Mouse (Mus musculus) monocyte, adult 5-6 weeks (primary cell): ENCODE measurements around the gene Wasf1. TPM values are rescaled to one million over a fixed set of nuclear protein-coding genes. Genes with fewer than 3 reads are reported as not detected.

ENCODE experiments used
- ATAC-seq: fragments of 153-309, 156-312 bp; replicated peaks from 2 replicates; pipeline ENCODE4 v1.8.0; 2017; ENCODE audit warnings: mild to moderate bottlenecking; ENCODE audit not compliant: low TSS enrichment, insufficient number of reproducible peaks, severe bottlenecking, poor library complexity, low FRiP score
- total RNA-seq: library from RNA; stranded (forward); fragments of 200-1000, 200-491, 200-594 nt; gene quantifications from 3 replicates; pipeline ENCODE4 v1.2.3, GENCODE M21; 2017

Gene Wasf1
- not detected in 3 replicates for total RNA-seq

DNA sequence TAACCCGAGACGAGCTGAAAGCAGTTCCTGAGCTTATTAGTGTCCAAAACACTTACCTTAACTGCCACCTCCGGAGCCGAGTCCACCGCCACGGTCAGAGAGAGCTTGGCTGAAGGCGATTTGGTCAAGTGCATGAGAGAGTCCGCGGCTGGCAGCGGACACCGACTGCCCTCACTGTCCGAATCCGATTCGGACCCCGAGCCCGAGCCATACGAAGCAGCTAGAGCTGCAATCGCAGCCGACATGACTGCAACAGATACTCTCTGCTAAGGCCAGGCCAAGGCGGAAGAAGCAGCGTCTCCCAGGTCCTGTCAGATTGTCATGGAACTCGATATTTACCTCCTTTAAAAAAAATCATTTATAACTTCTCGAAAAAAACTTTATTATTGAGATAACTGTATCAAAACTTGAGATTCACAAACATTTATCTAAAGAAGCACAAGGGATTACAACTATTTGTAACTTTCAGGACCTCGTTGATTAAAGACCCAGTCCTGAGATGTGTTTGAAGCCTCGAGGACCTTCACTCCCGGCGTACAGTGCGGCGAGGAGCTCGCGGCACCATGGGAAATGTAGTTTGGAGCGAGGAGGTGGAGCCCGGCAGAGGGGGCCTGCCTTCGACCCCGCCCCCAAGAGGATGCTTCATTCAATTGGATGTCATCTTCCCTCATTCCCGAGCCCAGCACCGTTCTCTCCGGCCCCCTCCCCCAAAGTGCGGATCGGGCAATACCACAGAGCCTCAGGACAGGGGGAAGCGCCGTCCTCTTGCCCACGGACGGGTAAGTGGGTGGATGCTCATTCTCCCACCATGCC is at the start of gene Wasf1, which contains the start of gene Cdc40:
Gene Wasf1, plus strand, starts transcription at position 645 of the 813 bp plus-strand sequence.
Gene Cdc40, minus strand, starts transcription at position 481 of the 813 bp plus-strand sequence.
- peak; percentile 97 for ATAC-seq

DNA sequence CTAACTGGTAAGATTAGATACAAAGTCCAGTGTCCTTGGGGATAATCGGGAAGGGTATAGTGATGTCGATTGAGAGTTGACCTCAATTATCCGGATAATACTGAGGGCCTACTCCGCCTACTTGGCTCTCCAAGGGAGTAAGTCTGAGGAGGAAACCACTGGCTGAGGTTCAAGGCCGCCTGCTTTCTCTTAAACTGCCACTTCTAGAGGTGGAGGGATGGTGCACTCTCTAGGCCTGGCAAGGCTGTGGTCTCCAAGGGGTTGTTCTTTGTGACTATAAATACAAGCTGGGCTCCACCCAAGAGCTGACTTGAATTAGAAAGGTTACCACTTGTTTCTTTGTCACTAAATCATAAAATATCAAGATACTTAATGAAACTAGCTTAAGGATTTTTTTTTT is 43.2 kb upstream of the Wasf1 start:
- ATAC-seq: no peak

DNA sequence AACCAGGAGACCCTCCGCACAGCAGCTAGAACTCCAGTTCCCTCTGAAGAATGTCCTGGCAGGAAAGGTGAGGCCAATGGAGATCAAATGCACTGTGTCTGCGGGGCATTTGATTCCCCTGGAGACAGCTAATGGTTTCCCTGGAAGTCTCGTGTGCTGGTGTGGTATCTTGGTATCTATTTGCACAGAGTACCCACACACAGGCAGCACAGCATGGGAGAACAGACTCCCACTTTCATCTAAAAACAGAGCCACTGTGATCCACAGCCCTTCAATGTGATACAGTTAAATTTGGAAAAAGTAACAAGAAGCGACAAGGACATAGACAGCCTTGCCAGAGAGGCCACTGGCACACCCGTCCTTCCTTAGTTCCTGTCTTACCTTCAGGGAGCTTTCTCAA is 39.4 kb upstream of the Wasf1 start:
- no peak for ATAC-seq

DNA sequence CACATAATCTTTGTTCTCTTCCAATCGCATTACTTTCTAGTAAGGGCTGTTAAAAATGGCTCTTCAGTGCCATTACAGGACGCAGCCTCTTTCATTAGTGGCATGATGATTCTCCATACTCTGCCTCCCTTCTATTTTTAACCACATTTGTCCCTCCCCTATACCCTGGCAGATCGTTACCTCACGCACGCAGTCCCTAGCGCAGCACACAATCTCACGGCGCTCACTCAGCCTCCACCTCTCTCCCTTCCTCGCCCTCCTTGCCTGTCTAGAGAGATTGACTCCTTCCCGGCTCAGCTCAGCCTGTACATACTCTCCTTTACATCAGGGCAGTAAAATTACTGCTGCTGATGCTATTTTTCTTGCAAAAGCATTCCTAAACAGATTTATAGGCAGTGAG is 38.7 kb upstream of the Wasf1 start:
- ATAC-seq: no peak

DNA sequence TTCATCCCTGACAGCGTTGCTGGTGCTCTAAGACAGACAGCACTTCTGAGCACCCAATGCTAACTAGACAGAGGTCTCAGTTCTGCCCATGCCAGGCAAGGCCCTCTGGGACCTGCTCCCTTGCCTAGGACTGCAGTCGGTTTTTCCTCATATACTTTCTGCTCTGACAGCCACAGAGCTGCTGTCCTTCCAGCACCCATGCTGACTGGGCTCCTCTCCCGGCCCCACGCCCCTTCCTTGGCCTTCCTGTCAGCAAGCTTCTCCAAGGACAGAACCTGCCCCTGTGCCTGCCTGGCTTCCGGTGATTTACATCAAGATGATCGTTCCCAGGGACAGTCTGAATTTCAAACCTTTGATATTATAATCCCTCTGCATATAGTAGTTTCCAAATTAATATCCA is 37.6 kb upstream of the Wasf1 start:
- no peak for ATAC-seq

DNA sequence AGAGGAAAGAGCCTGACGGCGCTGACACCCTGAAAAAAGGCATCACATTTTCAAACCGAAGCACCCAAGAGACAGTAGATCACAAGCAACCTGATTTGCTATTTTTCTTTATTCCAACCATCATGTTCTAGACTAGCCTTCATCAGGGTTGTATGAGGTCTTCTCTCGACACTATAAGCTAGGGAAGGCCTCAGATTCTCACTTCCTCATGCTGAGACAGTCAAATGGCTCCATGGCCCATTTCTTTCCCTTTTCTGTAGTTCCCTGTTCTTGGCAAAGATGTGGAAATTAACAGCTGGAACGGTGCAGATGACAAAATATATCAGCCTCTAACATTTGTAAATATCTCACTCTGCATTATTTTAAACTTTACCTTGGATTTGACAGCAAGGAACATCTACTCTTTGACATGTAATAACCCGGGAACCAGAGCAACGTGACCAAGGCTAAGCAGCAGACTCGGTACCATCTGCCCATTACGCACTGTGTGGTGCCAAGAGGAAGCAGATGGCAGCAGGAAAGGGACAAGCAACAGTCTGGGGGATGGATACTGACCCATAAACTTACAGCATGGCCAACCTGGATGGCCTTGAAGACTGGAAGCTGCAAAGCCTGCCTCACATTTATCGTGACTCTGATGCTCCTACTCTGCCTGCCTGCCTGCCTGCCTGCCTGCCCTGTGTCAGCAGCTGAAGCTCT is 36.0 kb upstream of the Wasf1 start:
- ATAC-seq: no peak

DNA sequence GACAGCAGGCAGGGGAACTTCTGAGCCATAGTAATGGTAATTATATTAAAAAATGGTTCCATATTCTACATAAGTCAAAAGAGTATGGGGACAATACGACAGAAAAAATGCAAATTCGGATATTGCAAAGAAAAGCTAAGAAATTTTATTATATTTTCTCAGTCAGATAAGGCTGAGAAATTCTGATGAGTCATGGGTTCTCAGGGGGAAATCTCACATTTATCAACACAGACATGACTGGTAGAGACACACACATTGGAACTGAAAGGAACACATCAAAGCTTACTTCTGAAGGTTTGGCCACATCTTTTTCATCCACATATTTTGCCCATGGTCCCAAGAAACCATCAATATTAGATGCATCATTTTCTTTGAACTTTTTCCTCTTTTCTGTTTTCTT is 32.6 kb upstream of the Wasf1 start:
- no peak for ATAC-seq

DNA sequence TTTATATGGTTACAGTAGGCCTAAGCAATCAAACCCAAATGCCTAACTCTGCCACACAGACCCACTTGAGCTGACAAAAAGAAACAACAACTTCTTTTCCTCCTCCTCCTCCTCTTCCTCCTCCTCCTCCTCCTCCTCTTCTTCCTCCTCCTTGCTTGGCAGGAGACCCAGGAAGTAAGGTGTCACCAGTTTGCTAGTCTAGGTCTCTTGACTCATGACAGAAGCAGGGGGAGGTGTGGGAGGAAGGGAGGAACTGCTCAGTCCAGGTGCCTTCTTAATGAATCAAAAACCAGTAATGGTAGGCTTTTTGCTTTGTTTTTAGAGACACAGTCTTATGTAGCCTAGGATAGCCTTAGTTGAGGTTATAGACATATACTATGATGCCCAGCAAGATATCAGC is 32.1 kb upstream of the Wasf1 start:
- ATAC-seq: no peak

DNA sequence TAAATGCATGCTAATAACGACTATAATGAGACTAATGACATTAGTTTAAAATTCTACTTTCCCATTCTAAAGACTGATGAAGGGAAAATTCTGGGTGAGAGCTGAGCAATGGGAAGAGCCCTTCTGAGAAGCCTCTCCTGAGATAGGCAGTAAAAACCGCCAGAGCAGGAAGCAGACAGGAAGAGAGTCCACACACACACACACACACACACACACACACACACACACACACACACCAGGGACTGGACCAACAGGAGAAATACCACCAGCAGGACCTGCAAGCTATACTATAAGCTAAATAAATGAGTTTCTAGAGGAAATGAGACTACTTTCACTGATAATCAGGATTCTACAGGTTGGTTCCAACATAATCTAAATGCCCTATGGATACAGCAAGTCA is 27.7 kb upstream of the Wasf1 start:
- no peak for ATAC-seq

DNA sequence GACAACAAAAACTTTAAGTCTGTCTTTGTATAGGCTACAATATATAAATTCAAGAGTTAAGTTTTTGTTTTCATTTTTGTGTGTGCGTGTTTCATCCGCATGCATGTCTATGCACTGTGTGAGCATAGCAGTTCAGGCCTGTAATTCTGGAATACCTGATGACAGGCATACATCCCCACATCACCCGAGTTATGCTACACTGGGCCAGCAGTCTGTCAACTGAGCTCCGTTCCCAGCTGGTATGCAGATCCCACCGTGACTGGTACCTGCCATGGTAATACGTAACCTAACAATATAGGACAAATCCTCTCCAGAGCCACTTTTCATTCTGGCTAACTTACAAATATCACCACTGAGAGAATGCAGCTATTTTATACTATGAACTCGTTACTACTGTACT is 26.6 kb upstream of the Wasf1 start:
- ATAC-seq: no peak

DNA sequence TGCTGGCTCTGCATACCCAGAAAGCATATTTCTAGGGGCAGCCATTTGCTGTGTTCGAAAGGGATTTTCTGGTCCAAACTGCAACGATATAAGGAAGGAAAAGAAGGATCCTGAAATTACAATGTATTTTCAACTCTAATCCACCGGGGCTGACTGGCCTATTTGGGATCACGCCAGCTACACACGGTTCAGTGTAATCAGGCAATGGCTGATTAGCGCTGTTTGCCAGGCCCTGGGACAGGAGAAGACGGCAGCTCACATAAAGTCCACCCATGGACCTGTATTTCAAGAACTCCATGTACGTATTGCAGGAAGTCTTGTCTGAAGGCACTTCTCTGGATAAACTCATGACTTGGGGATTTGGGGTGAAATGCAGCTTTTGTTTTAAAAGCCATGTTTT is 25.7 kb upstream of the Wasf1 start:
- ATAC-seq: no peak

DNA sequence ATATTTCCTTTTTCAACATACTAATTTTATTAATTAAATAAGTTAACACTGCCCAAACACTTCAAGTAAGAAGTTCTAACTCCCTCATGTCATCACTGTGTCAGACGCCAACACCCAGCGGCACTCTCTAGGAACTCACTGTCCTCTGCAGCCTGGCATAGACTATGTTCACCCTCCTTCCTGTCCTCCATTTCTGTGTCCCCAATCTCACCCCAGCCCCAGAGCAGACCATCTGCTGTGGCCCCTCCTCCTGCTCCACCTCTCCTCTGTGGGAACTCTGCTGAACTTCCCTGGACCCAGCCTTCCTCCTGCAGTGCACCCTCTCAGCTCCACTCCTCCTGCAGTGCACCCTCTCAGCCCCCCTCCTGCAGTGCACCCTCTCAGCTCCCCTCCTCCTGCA is 15.2 kb upstream of the Wasf1 start:
- ATAC-seq: no peak

DNA sequence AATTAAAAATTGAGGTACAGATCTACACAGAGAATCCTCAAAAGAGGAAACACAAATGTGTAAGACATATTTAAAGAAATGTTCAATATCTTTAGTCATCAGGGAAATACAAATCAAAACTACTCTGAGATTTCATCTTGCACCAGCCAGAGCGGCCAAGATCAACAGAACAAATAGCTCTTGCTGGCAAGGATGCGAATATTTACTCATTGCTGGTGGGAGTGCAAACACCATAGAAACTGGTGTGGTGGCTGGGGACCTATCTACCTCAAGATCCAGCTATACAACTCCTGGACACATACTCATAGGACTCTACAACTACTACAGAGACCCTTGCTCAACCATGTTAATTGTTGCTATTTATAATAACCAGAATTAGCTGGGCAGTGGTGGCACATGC is 12.0 kb upstream of the Wasf1 start:
- no peak for ATAC-seq

DNA sequence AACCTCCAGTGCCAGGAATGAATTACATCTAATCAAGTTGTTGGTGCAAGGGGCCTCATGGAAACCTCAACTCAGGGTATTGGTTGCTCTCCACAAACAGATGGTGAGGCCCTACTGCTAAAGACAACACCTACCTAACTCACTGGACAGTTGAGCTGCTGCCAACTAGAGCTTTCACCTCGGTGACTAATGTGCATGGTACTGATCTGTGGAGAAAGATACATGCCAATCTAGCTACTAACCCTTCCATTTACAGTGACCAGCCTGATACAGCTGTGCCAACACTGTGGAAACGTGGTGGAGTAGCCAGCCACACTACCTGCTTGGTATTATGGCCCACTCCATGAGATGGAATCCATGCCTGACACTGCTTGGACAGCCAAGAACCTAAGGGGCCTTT is 11.2 kb upstream of the Wasf1 start:
- ATAC-seq: no peak

DNA sequence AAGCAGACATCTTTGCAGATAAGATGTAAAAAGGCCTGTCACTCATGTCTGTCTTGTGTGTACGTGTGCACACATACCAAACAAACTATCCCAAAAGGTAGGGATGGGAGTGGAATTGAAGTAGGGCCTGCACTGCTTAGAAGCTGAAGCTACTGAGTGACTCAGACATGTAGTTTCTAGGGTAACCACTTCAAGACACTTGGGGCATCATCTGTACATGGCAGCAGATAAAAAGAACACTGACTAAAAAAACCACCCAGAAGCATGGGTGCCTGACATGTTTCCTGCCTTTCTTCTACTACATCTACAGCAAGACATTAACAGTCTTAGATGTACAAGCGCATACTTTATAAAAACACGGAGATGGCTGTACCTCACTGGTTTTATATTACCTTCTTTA is 5.0 kb upstream of the Wasf1 start:
- no peak for ATAC-seq

DNA sequence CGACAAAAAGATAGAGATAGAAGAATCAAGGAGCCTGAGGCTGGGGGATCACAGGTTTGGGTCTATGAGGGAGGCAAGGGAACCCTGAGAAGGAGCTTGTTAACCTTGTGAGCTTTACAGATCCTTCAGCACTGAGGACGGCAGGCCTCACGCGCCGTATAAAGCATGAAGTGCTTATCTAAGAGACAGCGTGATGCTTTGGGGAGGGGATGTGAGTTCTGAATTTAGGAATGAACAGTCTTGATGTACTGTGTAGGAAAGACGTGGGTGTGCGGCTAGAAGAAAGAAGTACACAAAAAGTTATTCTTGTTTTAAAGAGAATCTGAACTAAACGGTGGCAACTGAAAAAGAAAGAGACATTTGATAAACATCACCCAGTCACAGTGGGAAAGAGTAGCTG is 3.3 kb upstream of the Wasf1 start:
- no peak for ATAC-seq

DNA sequence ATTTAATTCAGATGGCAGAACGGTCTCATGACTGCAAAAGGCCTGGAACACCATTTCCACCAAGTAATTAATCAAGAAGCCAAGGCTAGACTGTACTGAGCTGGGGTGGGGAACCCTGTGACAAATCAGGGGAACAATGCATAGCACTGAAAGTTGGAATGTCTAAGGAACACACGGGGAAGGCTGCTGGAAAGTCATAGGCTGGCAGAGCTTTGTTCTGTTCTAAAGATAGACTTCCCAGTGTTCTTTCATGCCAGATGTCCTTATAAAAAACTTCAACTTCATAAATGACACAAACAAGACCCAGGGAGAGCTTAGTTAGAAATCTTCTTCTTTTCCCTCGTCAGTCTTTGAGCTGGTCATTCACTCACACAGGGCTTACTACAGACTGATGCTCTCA is 2.0 kb upstream of the Wasf1 start:
- ATAC-seq: no peak

DNA sequence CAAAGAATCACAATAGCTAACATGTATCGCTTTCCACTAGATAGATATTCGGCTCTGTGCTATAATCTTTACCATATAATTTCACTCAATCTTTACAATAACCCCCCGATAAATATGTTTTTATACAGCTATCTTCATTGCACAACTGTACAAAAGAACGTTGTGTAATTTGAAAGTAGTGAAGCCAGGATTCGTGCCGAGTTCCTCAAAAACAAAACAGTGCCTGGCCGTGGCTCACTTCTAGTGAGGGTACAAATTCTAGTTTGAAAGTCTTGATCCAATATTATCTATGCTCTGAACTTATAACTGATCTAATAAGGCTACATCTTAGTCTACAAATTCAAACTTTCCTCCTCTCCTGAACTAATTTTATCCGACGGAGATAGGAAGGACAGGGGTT is 942 bp upstream of the Wasf1 start:
- ATAC-seq: no peak

DNA sequence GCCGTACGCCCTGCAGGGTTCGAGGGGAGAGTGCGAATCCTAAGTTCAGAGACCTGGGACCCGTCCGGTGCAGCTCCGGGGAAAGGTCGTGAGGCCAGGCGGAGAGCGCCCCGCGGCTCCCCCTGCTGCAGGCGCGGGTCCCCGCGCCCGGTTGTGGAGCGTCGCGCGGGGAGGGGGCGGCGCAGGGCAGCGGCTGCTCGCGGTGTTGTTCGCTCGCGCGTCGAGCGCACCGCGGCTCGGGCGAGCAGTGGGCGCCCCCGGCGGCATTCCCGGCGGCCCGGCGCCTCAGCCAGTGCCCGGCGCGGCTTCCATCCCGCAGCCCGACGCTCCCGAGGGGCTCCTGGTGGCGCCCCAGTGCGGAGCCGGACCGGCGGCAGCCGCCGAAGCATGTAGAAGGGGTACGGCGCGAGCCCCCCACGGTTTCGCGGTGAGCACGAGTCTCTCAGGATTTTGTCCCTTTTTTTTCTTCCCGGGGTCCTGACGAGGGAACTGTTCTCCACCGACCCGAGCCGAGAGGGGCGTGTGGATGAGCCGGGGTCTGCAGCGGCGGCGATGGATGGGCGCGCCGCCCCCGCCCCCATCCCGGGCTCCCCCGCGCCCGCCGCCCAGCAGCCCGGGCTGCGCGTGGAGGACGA is 486 bp downstream of the Wasf1 start:
- no peak for ATAC-seq

DNA sequence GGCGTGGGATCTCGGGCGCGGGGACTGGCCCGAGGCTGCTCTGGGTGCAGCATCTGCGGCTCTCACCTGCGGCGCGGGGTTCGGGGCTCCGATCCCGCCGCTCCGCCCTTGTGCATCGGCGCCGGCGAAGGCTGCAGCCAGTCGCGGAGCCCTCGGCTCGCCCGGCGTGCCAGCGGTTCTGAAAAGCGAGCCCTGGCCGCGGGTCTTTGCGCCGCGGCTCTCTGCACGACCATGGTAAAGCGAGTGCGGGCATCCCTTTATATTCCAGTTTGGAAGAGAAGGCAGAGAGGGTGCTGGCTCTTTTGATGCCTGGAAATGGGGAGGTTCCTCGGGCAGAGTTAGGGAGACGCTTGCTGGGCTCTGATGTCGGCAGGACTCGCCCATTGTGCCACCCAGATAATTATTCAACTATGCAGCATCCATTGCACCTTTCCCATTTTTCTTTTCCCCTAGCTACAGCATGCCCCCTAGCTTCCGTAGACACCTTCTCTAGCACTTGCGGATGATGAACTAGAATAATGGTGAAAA is 1.1 kb downstream of the Wasf1 start:
- no peak for ATAC-seq
